Mouse (Mus musculus): Measurements from ENCODE around the gene Clpsl2. TPM values are rescaled to one million over a fixed set of nuclear protein-coding genes. Genes with fewer than 3 reads are reported as not detected.
A peak's percentile ranks its signal among the peaks of the same experiment; 100 is the strongest.

Clpsl2 gene
- not detected for total RNA-seq (2022)

DNA sequence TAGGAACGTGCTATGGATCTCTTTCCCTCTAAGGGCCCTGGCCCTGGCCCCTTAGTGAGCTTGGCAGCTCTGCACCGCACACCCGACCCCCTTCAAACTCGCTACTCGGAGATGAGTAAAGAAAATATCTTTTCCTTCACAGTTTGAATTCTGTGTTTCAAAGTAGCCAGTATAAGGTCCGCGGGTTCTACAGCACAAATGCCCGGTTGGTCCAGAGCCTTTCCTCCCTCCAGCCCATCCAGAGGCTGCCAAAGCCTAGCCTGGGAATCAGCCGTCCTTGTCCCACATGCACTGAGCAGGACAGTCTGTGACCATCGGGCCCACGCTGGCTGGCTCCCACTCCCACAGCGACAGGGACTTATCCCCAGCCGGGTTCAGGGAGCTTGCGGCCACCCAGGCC is at the start of gene Clpsl2:
Gene Clpsl2 (plus strand): TSS at position 301 of the 400 bp plus-strand sequence.
- no peak for DNase-seq (ENCODE audit: low spot score in 2 of 2)

DNA sequence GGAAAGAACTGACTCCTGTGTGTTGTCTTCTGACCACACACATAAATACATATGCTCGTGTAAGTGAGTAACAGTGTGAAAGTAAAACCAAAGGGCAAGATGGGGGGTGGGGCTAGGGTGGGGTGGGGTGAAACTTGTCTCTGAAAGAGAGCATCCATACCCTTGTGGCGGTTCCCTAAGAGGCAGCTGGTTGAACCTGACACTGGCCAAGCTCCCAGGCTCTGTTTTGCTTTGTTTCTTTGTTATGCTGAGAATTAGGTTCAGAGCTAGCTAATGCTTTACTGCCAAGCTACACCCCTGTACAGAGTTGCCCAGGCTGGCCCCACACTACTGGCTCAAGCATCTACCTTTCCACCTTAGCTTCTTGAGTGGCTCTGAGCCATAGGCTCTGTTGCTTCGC is 48.7 kb upstream of the Clpsl2 start:
- DNase-seq (ENCODE audit: low spot score in 2 of 2): no peak

DNA sequence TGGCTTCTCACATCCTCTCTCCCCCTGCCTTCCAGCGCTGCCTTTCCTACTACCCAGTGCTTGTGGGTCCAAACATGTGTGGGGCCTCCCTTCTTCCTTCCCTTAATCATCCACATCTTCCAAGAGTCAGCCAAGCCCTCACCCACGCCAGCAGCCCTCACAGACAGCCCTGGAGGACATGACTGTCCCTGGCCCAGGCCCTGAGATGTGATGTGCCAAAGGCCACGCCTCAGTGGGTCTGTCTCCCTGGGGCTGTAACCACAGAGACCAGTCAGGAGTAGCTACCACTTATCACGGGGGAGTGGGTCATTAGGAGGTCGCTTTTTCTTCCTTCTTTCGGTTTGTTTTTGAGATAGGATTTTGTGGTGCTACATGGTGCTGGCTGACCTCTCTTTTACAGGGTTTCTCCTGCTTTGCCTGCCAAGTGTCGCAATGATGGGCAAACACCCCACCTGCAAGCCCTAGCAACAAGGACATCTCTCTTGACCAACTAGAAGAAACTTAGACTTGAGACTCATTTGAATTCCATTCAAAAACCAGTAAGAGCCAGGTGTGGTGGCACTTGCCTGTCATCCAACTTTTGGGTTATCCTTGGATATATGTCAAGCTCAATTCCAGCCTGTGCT is 46.9 kb upstream of the Clpsl2 start:
- DNase-seq (ENCODE audit: low spot score in 2 of 2): no peak

DNA sequence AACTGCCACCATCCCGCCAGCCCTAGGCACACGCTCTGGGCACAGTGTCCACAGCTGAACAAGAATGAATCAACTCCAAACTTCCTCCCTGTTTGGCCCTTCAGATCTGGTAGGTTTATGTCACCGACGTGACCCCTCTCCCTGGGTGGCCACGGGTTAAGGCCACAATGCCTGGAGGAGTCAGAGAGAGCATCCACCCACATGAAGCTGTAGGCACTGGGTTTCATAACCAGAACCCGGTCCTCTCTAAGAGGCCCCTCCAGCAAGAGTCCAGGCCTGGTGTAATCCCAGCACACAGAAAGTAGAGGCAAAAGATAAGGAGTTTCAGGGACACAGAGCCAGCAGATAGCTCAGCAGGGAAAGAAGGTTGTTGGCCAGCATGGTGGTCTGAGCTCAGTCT is 45.0 kb upstream of the Clpsl2 start:
- no peak for DNase-seq (ENCODE audit: low spot score in 2 of 2)

DNA sequence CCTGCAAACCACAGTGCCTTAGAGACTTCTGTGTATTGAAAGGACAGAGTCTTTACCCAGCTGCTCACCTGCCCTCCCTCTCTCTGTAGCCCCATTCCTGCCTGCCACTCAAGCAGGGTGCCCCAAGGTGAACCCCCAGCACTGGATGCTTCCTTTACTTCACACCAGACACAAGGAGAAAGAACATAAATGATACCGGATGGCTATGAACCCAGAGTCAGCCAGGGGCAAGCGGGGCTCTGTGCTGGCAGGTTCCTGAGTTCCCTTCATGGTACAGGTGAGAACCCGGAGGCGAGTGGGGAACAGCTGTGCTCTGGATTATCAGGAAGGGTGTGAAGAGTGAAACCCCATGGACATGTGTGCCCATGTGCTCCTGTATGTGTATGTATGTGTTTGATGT is 43.6 kb upstream of the Clpsl2 start:
- DNase-seq (ENCODE audit: low spot score in 2 of 2): no peak

DNA sequence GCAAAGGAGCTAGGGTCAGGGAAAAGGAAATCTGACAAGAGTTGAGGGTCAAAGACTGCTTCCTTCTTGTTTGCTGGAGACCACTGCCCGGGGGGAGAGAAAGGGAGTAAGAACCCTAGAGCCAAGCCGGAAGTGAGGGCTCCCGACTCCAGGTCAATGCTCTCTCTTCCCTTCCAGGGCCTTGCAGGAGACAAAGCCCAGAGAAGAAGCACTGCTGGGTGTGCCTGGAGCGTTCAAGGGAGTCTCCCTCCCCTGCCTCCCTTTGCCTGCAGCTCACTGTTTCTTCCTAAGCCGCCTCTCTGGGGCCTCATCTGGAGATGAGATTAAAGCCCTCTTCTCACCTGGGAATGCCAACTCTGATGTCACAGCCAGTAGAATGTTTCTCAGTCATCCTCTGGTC is 42.3 kb upstream of the Clpsl2 start:
- DNase-seq (ENCODE audit: low spot score in 2 of 2): no peak

DNA sequence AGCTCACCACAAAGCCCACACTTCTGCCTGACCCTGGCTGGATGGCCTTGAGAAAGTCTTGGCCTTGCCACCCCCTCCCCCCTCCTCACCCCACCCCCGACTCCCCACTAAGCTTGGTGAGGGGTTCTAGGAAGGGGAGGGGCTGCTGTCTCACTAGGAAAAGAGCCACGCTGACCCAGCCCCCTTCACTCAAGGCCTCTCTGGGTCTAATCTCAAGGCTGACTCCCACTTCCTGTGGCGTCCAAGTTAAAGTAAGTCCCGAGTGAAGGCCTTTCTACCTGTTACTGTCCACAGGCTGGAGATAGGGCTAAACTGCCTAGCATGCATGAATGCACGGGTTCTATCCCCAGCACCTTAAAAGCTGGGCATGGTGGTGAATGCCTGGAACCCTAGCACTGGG is 41.7 kb upstream of the Clpsl2 start:
- DNase-seq (ENCODE audit: low spot score in 2 of 2): no peak

DNA sequence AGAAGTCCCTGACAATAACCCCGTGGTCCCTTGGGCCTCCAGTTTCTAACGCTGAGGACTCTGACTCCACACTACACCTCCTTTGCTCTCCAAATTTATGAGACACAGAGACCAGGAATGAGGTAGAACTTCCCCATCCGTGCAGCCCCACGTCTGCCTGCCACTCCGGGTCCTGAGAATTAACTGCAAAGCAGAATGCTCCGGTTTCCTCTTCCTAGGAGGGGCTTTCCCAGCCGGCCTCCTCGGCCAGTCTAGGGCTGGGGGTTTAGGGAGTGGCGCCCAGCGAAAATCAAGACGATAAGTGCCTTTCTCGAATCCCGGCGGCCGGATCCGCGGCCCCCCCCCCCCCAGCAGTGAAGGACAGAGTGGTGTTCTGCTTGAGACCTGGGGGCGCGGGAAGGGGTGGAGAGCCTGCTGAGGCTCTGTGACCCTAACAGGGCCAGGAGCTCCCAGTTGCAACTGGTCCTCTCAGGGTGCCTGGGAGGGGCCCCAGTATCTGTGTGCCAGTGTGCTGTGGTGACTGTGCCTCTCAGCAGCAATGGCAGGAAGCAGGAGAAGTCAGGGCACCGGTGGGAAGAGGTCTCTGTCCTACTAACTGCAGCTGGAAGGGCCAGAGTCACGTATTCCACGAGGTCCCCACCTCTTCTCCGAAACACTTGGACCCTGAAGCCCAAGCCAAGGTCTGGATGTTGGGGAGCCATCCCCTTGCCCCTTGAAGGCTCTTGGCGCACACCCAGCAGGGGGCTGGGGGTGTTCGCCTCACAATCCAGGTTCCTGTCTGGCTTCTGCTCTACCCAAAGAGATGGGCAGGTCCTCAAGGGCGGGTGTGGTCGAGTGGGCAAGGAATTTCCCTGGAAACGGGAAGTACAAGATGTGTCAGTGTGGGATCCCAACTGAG is 38.5 kb upstream of the Clpsl2 start:
- DNase-seq (ENCODE audit: low spot score in 2 of 2): no peak

DNA sequence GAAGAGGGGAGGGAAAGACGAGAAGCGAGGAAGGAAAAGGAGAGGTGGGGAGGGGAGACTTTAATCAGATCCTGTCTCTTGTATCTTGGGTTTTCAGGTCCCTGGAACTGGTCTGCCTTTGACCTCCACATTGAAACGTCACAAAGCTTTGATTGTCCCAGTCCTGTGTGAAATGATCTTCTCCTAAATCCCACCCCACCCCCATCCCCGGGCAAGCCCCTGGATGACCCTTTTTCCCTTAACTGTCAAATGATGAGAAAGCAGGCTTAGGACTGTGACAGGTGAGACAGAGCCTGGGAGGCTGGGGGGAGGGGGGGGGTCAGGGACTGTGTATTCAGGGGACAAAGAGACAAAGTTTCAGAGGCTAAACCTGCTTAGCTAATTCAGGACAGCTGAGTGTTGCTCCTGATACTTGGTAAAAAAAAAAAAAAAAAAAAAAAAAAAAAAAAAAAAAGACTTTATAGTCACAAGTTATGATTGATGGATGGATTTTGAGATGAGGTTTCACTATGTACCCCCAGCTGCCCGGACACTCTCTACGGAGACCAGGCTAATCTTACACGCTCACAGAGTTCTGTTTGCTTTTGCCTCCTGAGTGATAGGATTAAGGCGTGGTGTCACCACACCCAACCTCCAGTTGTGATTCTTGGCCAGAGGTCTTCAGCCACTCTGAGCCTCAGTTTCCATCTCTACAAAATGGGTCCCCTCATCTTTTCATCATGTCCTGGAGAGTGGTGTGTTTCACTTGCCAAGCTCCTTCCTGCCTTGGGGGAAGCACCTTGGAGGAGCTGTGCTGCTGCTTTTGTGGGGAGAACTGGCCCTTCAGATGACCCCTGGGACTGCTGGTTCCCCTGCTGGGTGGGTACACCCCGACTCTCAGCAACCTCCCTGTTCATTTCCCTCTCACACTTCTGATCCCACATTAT is 37.3 kb upstream of the Clpsl2 start:
- no peak for DNase-seq (ENCODE audit: low spot score in 2 of 2)

DNA sequence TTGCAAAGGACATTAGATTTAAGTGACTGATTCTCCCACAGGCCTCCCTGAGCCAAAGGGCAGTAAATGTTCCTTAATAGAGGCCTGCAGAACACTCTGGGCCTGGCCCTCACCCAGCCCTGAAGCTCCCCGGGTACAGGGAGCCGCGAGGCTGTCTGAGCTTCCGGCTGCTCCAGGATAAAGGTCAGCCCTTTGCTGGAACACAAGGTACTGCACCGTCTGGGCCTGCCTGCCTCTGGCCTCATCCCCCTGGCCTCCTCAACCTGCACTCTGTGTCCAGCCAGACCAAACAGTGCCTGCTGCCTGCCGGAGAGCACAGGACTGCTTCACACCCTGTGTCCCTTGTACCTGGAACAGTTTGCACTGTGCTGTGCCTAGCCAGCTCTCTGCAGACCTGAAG is 36.5 kb upstream of the Clpsl2 start:
- no peak for DNase-seq (ENCODE audit: low spot score in 2 of 2)

DNA sequence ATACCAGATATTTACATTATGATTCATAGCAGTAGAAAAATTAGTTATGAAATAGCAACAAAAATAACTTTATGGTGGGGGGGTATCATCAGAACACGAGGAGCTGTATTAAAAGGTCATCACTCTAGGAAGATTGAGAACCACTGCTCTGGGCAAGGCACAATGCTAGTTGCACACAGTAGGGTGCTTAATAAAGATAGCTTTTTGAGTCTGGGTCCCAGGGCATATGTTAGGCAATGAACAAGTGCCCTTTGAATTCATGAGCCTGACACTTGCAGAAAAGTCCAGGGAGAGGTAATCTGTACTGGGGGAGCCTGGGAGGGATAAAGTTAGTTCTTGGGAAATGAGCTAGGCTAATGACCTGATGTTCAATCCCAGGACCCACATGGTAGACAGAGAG is 35.9 kb upstream of the Clpsl2 start:
- no peak for DNase-seq (ENCODE audit: low spot score in 2 of 2)

DNA sequence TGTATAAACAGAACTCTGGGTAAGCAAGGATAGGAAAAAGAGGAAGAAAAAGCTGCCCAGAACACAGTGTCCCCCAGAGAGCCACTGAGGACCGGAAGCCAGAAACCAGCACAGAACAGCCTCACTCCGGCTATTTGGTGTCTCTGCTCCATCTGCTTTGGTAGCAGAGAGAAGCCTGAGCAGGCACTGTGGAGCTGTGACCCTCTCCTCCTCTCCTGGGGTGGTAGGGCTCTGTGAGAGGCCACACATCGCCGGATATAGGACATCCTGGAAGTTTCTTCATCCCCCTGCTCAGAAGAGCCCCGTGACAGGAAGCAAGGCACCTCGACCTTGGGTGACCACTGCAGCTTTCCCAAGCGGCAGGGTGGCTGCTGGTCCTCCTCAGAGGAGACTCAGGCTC is 35.4 kb upstream of the Clpsl2 start:
- no peak for DNase-seq (ENCODE audit: low spot score in 2 of 2)

DNA sequence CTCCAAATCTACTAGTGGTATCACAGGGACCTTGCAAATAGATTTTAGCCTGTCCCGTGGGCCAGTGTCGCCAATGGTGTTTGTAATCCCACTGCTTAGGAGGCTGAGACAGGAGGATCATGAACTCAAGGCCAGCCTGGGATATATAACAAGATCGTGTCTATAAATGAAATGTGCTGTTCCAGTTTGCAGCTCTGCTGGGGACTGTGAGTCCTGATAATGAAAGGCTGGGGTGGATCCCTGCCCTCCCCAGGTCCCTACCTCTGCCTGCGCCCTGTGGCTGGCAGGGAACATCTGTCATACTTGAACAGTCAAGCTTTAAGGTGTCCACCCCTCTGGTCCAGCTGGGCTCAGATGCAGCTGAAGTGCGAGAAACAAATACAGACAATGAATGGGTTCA is 34.7 kb upstream of the Clpsl2 start:
- DNase-seq (ENCODE audit: low spot score in 2 of 2): no peak

DNA sequence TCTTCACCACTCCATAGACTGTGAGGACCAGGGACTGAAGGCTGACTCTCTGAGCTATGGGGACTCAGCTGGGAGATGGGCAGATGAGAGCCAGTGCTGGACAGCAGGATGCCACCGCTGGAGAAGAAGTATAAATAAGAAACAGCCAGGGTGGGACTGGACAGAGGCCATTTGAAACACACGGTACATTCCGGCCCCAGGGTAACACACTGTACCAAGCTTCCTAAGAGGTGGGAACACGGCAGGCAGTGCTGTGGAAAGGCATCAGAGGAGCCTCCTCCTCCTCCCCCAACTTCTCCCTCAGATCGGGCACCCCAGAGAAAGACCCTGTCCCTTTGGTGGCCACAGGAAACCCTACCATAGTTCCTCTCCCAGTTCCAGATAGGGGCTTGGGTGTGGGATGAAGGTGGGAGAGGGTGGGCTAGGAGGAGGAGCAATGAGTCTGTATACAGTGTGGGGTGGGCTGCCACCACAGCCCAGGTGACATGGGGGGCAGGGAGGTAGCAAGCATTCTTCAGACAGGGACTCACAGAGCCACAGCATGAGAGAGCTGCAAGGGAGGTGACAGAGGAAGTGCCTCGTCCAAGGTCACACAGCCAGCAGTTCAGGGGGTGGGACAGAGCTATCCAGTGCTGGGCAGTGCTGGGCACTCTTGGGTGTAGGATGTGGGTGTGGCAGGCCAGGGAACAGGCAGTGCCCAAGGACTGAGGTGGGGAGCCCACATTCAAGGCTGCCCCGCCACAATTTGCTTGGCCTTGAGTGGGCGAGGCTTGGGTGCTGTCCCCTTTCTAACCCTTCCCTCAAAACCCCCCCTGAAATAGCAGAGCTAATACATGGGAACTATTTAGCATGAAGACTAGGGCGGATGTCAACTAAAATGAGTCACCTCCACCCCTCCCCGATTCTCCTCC is 33.5 kb upstream of the Clpsl2 start:
- DNase-seq (ENCODE audit: low spot score in 2 of 2): no peak

DNA sequence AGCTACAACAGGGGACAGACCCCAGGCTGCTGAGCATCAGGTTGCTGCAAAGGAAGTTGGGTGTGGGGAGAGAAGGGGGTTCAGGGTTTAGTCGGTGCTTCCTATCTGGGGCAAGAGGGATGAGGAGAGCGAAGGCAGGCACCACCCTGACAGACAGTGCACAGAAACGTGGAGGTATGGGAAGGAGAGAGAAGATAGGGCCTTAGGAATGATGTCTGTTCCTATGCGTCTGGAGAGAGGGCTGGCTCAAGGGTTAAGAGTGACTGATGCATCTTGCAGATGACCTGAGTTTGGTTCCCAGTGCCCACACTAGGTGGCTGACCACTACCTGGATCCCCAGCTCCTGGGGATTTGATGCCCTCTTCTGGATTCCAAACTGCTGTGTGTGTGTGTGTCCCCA is 32.3 kb upstream of the Clpsl2 start:
- DNase-seq (ENCODE audit: low spot score in 2 of 2): no peak

DNA sequence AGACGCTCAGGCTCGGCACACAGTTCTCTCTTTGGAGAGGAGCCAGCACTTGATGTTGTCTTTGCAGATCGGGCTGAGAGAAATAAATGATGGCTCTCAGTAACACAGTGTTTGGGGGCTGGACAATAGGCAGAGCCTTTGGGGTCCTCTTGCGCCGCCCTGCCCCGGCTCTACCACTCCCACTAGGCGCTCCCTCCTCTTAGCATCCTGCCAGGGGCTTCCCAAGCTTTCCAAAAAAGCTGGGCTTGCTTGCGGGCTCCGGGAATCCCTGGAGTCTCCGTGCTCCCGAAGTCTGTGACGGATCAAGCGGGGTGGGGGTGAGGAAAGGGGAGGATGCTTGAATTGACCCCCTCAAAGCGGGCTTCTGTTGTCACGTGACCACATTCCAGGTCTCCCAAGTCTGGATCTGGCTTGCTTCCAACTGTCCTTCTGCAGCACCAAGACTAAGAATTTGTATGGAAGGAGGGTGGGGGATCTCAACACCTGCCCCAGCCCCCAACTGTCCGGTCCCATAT is 31.7 kb upstream of the Clpsl2 start, which contains the start of gene Fkbp5:
Gene Fkbp5 (minus strand): TSS at position 87 of the 515 bp plus-strand sequence.
- peak in 1 of 2 experiments; percentile 56 for DNase-seq (ENCODE audit: low spot score in 2 of 2)

DNA sequence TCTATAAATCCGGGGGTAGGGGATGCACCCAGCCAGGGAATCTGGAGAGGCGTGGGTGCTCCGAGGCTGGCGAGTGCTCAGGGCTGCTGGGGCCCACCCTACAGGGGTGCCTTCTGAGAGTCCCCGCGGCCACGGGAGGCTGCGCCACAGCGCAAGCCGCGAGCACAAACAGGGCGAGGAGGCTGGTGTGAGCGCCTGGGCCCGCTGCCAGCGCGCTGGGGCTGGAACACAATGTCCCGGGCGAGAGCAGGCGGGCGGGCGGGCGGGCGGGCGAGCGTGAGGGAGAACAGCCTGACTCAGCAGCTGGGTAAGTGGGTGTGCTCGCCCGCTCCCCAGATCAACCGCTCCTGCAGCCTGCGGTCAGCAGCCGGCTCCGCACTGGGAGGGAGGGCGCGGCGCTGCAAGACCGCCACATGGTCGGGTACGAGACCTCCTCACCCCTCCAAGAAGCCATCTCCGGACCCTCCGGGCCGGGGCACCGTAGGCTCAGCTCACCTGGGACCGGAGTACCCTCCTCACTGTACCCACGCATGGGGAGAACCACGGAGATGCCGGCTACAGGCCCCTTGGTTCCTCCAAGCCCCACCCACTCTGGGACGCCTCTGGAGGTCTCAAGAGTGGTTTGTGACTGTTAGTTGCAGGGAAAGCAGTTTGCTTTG is 31.1 kb upstream of the Clpsl2 start:
- DNase-seq (ENCODE audit: low spot score in 2 of 2): peak; percentile 76 to 89

DNA sequence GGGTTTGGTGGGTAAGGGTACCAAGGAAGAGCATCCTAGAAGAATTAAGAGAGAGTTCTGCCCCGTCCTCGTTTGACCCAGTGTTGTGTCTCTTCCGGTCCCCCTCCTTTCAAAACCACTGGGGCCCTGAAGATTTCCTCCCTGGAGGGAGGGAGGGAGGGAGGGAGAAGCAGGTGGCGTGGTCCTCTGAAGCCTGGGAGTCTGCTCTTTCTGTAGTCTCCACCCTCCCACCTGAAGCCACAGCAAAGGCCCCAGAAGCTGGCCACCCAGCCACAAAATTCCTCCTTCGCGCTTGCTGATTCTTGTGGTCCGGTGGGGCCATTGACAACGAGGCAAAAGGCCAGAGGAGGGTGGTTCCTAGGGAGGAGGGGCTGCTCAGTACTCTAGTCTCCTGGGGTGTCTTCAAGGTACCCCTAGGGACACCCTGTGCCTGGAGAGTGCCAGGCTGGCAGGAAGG is 30.6 kb upstream of the Clpsl2 start:
- DNase-seq (ENCODE audit: low spot score in 2 of 2): no peak

DNA sequence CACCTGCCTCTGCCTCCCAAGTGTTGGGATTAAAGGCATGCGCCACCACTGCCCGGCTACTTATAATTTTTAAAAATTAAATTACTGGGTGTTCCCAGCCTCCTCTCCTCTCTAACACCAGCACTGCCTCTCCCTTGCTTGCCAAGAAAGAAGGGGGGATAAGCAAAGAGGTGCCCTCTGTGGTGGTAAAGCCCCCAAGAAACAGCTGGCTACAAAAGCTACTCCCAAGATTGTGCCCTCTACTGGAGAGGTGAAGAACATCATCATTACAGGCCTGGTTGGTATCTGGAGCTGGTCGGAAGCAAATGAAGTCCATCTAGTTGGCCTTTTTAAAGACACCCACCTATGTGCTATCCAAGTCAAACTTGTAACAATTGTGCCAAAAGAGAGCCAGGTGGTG is 29.4 kb upstream of the Clpsl2 start:
- DNase-seq (ENCODE audit: low spot score in 2 of 2): no peak

DNA sequence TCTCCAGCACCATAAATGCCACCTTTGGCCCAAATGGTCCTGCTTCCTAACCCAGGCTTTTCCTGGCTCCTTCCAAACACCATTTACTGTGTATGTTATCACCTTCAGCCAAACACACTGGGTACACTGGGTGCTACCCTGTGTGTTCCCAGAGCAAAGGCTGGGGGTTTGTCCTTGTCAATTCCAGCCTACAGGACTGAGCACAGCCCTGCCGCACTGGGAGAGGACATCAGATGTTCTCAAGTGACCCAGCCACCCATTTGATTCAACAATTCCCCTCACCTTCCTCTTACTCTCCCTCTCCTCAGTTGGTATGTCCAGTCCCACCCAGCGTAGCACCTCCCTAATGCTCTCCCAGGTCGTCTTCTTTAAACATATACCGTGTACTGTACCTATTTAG is 28.6 kb upstream of the Clpsl2 start:
- DNase-seq (ENCODE audit: low spot score in 2 of 2): no peak
